Mouse (Mus musculus): ENCODE data around the gene Stxbp3.

Stxbp3 gene

GRCm38 (mm10) chr3:108796386-108796785 is 43.9 kb downstream of the Stxbp3 start:
- no peak for DNase-seq (ENCODE audit: extremely low spot score)

DNA sequence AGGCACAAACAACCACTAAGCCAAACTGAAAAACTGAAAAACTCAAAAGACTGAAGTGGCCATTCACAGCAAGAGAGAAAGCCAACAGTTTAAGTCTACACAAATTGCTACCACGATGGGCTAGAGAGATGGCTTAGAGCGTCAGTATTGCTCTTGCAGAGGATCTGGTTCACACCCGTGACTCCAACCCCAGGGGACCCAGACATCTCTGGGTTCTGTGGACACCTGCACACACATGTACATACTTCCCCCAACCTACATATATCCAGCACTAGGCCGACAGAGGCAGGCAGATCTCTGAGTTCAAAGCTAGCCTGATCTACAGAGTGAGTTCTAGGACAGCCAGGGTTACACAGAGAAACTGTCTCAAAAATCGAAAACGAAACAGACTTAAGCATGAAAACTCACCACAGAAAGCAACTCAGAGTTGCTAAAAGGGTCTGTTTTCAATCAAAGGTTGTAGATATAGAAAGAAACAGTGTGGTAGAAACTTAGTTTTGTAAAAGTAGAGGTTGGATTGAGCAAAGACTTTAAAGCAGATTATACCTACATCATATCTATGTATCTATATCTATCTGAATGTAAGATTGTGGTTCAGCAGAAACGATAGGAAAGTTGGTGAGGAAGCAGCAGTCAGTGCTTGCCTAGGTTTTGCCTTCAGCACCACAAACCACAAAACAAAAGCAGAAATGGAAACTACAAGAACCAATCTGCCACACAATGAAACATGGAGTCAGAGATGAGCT is 44.6 kb downstream of the Stxbp3 start:
- no peak for DNase-seq (ENCODE audit: extremely low spot score)

- DNase-seq (ENCODE audit: extremely low spot score) = no peak
Measured at GRCm38 (mm10) chr3:108794780-108795179, 45.5 kb downstream of the Stxbp3 start.

DNA sequence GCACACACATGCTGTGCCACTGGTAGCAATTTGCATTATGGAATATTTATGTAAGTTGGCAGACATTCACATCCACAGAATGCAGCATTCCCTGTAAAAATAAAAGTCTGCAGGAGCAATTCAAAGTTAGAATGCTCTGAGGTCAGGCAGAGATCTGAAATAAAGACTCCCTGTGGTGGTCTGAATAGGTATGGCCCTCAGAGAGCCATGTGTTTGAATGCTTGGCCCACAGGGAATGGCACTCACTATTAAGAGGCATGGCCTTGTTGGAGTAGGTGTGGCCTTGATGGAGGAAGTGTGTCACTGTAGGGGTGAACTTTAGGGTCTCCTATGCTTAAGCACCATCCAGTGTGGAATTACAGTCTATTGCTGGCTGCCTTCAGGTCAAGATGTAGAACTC is 47.9 kb downstream of the Stxbp3 start:
- DNase-seq (ENCODE audit: extremely low spot score) = no peak

DNA sequence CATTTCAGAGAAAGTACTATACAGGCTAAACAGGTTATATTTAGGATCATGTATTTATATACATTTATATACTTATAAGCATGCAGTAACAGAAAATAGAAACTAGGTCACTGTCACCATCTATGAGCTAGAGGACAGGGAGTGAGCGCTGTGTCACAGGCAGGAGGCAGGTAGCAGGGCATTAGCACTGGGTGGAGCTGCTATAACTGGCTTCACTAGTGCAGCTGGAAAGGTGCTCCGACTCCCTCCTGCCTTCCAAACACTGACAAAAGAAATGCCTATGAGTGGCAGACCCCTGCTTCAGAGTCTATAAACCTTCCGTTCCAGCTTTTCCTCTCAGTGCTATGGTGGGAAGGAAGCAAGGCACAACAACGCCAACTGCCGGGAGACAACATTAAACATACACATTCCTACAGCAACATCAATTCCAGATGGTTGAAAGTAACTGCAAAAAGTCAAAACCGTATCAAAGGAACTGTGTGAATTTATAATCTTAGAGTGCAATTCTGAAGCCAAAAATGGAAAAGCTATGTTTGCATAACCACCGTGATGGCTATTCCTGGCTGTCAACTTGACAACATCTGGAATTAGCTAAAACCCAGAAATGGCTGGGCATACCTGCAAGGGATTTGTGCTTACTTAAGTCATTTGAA is 49.1 kb downstream of the Stxbp3 start:
- no peak for DNase-seq (ENCODE audit: extremely low spot score)

DNA sequence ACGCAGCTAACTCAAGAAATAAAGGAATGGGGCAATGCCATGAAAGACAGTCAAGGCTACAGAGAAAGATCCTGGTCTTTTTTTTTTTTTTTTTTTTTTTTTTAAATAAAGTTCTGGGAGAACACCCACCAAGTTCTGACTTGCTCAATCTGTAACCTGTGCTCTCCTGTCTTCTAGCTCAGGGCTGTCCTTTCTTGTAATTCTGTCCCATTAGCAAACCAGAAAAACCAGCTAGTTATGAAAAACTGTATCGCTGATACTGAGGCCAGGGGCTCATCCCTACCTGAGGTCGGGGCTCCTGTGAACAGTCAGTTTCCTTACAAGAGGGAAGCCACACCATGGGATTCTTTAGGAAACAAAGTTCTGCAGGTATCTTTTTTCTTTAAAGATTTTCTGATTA is 49.8 kb downstream of the Stxbp3 start:
- no peak for DNase-seq (ENCODE audit: extremely low spot score)

DNA sequence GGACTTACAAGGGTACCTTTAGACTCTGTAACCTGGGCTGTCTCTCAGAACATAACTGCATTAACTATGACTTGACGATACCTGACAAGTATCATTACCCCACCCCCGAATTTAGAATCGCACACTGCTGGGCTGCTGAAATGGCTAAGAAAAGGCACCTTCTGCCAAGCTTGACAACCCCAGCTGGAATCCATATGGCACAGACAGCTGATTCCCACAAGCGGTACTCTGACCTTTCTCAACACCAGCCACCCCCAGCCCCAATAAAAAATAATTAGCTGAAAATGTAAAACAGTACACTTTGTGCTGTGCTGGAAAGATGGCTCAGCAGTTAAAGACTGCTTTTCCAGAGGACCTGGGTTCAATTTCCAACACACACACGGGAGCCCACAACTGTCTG is 51.0 kb downstream of the Stxbp3 start:
- DNase-seq (ENCODE audit: extremely low spot score) = no peak

DNA sequence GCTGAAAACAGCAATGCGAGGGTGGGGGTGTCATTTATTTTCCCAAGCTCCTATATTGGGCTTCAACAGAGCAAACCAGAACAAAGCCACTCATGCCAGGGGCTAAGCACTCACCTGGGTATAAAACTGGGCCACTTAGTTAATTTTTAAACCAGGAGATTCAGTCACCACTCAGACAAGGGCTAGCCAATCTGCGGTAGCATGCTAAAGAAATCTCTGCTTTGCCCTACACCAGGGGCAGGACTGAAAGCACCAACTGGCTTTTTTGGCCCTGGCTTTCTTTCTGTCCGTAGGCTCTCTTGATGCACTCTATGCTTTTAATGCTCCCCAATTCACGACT is 51.9 kb downstream of the Stxbp3 start:
- DNase-seq (ENCODE audit: extremely low spot score) = no peak

DNA sequence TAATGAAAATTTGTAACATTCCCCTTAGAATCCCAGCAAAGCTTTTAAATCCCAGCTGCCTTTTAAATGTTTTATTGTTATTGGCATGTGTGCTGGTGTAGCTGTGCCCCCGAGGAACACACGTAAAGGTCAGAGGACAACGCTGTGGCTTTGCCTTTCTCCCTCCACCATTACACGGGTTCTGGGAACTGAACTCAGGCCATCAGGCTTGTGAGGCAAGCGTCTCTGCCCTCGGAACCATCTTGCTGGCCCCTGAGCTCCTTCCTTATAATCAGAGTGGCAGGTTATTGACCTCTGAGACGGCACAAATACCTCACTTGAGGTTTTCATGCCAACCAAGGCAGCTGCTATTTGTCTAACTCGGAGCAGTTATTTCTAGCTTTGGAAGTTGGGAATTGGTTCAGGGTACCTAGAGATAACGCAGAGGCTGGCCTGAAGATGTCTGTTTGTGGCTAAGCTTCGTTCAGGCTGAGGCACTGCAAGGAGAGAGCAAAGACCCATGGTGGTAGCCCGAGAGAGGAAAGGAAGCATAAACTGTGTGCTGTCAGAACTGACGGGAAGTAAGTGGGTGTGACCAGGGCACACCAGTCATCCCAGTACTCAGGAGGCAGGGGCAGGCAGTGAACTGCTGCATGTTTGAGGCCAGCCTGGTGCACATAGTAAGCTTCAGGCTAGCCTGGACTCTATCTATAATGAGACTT is 52.4 kb downstream of the Stxbp3 start:
- DNase-seq (ENCODE audit: extremely low spot score) = no peak

GRCm38 (mm10) chr3:108786520-108786919 is 53.8 kb downstream of the Stxbp3 start:
- no peak for DNase-seq (ENCODE audit: extremely low spot score)

DNA sequence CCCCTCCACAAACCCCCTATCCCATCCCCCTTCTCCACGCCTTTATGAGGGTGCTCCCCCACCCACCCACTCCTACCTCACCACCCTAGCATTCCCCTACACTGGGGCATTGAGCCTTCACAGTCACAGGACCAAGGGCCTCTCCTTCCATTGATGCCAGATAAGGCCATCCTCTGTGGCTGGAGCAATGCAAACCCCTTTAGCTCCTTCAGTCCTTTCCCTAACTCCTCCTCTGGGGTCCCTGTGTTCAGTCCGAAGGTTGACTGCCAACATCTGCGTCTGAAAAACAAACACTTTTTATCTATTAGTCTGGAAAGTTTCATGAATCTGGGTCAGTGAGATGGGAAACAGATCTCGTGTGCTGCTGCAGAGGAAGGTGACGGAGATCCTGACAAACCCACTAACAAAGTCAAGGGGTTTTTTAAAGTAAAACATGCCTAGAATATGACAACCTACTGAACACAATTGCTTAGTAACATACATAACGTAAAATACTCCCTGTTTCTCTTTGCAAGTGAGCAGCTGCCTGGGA is 57.9 kb downstream of the Stxbp3 start:
- DNase-seq (ENCODE audit: extremely low spot score) = no peak

DNA sequence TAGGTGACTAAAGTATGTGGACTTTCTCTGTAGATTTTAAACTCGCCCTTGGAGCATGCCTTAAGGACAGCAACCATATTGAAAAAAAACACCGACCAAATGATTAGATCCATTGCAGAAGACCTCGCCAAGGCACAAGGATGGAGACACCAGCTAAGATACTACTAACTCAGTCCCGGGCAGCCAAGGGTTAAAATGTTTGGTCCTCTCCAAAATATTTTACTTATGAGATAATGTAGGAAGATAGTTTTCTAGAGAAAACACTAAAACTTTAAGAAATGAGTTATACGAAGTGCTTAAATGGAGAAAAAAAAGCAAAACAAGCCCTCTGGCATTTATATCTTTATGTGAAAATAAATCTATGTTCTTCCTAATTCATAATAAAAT is 58.4 kb downstream of the Stxbp3 start:
- DNase-seq (ENCODE audit: extremely low spot score) = no peak

GRCm38 (mm10) chr3:108781238-108781883 is 59.0 kb downstream of the Stxbp3 start:
- no peak for DNase-seq (ENCODE audit: extremely low spot score)

DNA sequence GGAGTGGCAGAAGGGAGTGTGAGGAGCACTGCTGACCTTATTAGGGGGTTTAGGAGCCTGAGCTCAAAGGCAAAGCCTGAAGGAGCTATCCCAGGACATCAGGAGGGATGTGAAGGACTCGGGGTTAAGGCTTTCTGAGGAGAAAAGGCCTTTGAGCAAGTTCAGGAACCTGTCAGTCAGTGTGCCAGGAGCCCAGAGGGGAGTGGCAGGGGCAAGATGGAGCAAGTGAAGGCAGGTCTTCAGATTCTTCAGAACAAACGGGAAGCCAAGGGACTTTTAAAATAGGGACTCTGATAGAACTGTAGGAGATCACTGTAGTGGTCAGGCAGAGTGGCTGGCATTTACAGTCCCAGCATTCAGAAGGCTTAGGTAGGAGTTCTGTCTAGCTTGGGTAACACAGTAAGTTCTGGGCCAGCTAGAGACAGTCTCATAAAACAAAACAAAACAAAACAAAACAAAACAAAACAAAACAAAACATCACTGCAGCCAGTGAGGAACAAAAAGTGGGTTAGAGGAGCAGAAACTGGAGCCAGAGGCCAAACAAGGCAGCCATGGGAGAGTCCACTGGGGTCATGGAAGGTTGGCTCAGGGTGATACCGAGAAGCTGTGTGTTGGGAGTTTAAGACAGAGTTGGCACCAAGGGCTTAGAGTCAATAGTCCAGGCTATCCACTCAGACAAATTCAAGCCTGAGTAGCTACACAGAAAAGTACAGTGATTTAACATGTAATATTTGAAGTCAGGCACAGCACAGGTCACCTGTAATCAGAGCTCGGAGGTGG is 61.4 kb downstream of the Stxbp3 start:
- no peak for DNase-seq (ENCODE audit: extremely low spot score)

- DNase-seq (ENCODE audit: extremely low spot score) = no peak
Measured at GRCm38 (mm10) chr3:108772811-108773210, 67.5 kb downstream of the Stxbp3 start.

DNA sequence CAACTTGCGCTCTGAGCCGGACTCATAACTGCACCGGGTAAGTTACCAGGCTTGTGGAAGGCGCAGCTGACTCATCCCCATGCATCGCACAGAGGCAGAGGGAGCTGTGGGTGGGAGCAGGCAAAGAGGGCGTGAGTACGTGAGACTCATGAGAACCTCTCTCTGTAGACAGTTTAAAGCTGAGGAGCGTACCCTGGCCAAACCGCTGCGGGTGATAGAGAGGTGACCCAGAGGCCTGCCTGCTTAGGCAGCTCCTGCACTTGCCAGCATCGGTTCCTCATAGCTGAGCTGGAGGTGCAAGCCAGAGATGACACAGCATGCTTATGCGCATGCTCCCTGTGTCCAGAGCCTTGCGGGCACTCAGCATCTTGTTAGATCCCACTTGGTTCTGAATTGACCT is 68.1 kb downstream of the Stxbp3 start:
- DNase-seq (ENCODE audit: extremely low spot score) = no peak

- peak; percentile 68 for DNase-seq (ENCODE audit: extremely low spot score)
Measured at GRCm38 (mm10) chr3:108770725-108771368, 69.5 kb downstream of the Stxbp3 start.

DNA sequence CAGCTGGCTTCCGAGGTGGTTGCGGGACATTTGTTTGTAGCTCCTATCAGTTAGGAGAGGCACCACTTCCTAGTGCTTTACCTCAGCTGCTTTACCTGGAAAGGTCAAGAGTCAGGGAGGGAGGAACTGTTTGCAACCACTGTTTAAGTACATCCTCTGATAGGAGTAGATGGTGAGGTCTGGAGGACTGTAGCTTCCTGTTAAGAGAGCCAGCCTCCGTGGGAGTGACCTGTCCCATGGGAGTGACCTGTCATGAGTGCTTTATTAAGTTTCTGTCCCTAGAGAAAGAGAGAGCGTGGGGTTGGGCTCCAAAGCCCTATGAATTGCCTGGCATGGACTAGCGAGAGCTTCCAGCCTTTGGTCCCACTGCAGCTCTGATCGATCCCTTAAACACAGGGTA is 70.8 kb downstream of the Stxbp3 start:
- no peak for DNase-seq (ENCODE audit: extremely low spot score)

- no peak for DNase-seq (ENCODE audit: extremely low spot score)
Measured at GRCm38 (mm10) chr3:108767416-108767815, 72.9 kb downstream of the Stxbp3 start.

DNA sequence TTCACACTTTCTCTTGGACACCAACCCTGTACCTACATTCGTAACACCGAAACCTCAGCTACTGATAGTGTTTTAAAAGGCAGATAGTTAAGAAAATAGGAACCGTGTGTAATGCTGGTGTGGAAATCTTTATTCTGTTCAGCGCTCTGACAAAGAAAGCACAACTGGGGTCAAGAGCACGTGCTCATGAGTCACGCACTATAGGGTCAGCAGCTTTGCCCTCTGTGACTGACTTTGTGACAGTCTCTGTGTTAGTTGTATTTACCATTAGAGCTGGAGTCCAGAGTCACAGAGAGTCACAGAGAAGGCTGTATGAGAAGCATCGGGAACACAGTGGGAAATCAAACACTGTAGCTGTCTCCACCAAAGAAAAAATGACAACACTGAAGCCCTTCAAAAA is 73.4 kb downstream of the Stxbp3 start:
- DNase-seq (ENCODE audit: extremely low spot score) = no peak

DNA sequence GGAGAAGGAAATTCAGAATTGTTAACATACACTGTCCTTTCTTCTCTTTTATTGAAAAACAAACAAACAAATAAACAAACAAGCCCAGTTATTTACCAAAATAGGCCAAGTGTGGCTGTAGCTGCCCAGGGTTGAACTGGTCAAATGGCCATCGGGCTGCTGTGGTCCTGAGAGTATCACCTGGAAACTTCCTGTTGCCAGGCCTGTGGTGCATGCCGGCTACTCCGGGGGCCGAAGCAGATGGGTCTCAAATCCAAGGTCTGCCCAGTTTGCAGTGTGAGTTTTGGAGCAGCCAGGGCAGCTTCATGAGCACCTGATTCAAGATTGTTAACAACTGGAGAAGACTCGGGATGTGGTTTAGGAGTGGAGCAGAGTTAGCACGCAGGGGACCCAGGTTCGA is 74.8 kb downstream of the Stxbp3 start:
- DNase-seq (ENCODE audit: extremely low spot score) = no peak
